Mouse (Mus musculus): ENCODE measurements at regions not wholly inside any gene's neighbourhood (a gene's known extent, or its start where the extent isn't known, plus 50 kb on each side); places are given as distances from the start of the nearest gene placed in this dataset.
A peak's percentile ranks its signal among the peaks of the same experiment; 100 is the strongest.

DNA sequence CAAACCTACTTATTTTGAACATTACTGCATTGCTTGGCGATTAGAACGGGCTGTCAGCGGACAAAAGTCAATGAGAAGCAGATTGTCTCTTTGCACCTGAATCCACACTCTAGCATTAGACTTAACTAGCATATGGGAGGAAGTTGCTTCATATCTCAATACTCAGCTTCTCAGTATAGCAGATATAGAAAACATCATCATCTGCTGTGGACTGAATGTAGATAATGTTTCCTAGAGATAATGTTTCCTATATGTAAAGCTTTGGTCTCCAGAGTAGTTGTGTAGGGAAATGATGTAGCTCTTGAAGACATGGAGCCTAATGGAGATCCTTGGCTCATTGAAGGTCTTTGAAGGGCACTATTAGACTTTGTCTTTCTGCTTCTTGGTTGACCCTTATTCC, 267.0 kb upstream of the Rspo3 start:
- Histone ChIP-seq H3K4me3 (replicated peaks; ENCODE audit: low read length) (no peak overlapping the region), H3K9ac (replicated peaks; ENCODE audit: low read depth, low read length) (no peak overlapping the region), H3K4me2 (ENCODE audit: low read length) (no peak overlapping the region), H3K9me3 (ENCODE audit: control insufficient read depth, low read length) (no peaks in the 10 kb centered on the region), H3K27ac (ENCODE audit: low read length) (no peak overlapping the region), H3K4me1 (replicated peaks; ENCODE audit: control insufficient read depth, insufficient read depth, low read length) (no peaks in the 10 kb centered on the region), H3K36me3 (ENCODE audit: control insufficient read depth, insufficient read depth) (no peaks in the 10 kb centered on the region), H3K27me3 (replicated peaks; ENCODE audit: control insufficient read depth, insufficient read depth, low read length) (no peaks in the 10 kb centered on the region)
- 92% methylated on average over 3 of the region's 3 CpGs for WGBS
- no peak for ATAC-seq

DNA sequence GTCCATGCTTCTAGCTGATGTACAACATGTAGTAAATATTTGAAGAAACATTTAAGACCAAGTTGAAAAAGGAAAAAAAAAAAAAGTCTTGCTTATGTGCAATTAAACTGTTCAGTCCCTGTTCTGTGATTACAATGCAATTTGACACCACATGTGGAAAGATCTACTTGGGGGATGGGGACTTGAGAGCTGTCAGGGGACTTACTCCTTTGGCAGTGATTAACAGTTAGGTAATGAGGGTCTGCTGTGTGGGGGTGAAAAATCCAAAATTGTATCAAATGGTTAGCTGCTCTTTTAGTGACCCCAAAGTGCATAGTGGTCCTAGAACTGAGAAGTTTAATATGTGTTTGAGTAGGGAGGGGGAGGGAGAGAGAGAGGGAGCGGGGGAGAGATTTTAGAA, 259.0 kb upstream of the Rspo3 start:
- no peak overlapping the region for H3K4me3 ChIP-seq (replicated peaks; ENCODE audit: low read length)
- H3K27me3 ChIP-seq (replicated peaks; ENCODE audit: control insufficient read depth, insufficient read depth, low read length): no peaks in the 10 kb centered on the region
- no peak overlapping the region for H3K27ac ChIP-seq (ENCODE audit: low read length)
- H3K9ac ChIP-seq (replicated peaks; ENCODE audit: low read depth, low read length): no peak overlapping the region
- ATAC-seq: no peak
- no peaks in the 10 kb centered on the region for H3K4me1 ChIP-seq (replicated peaks; ENCODE audit: control insufficient read depth, insufficient read depth, low read length)
- H3K4me2 ChIP-seq (ENCODE audit: low read length): no peak overlapping the region
- 92% methylated on average over 1 of the region's 1 CpGs for whole genome bisulfite sequencing
- no peaks in the 10 kb centered on the region for H3K9me3 ChIP-seq (ENCODE audit: control insufficient read depth, low read length)
- no peaks in the 10 kb centered on the region for H3K36me3 ChIP-seq (ENCODE audit: control insufficient read depth, insufficient read depth)

DNA sequence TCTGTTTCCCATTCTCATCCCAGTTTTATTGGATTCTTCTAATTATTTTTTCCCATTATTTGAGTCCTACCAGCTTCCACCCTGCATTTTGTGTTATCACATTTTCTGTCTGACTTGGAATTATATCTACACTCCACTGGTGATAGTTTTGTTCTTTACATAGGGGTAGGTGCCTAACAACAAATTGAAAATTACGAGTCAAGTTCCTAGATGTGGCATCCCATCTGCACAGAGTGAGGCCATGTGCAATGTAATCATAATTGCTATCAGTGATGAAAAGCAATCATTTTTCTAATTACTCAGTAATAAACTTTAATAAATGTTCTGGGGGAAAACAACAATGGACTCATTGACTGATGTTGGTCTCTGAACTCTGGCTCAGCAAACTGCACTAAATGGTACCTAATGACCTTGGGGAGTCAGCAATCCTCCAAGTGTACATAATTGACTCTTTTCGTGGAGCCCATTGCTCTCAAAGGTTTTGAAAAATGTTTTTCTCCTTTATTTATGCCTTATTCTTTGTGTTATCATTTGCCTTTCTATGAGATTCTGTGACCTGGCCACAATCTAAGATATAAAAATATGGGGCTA, 250.6 kb upstream of the Rspo3 start:
- H3K9ac ChIP-seq (replicated peaks; ENCODE audit: low read depth, low read length): no peak overlapping the region
- 61% methylated on average over 2 of the region's 2 CpGs for WGBS
- H3K4me2 ChIP-seq (ENCODE audit: low read length): no peak overlapping the region
- H3K27ac ChIP-seq (ENCODE audit: low read length): no peak overlapping the region
- H3K27me3 ChIP-seq (replicated peaks; ENCODE audit: control insufficient read depth, insufficient read depth, low read length): no peaks in the 10 kb centered on the region
- no peaks in the 10 kb centered on the region for H3K9me3 ChIP-seq (ENCODE audit: control insufficient read depth, low read length)
- H3K4me3 ChIP-seq (replicated peaks; ENCODE audit: low read length): no peak overlapping the region
- ATAC-seq: no peak
- no peaks in the 10 kb centered on the region for H3K36me3 ChIP-seq (ENCODE audit: control insufficient read depth, insufficient read depth)
- H3K4me1 ChIP-seq (replicated peaks; ENCODE audit: control insufficient read depth, insufficient read depth, low read length): no peaks in the 10 kb centered on the region

DNA sequence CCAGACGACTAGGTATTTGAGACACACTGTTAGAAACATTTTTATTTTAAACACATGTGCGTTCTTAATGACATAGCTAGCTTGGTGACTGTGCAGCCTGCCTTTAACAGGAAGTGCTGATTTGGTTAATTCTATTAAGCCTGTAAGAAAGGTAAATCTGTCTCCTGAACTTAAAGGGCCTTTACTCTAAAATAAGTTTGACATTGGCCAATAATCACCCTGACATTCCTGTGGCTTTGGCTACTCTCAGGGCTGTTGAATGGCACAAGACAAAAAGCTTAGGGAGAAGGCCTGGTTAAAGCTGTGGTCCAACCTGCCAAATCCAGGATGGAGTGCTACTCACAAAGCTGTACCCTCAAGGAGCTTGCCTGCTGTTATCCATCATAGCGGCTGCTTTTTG, 201.0 kb upstream of the Rspo3 start:
- no peak overlapping the region for H3K9ac ChIP-seq (replicated peaks; ENCODE audit: low read depth, low read length)
- H3K27me3 ChIP-seq (replicated peaks; ENCODE audit: control insufficient read depth, insufficient read depth, low read length): no peaks in the 10 kb centered on the region
- WGBS: 84% methylated on average over 3 of the region's 3 CpGs
- no peaks in the 10 kb centered on the region for H3K4me1 ChIP-seq (replicated peaks; ENCODE audit: control insufficient read depth, insufficient read depth, low read length)
- H3K4me3 ChIP-seq (replicated peaks; ENCODE audit: low read length): no peak overlapping the region
- no peaks in the 10 kb centered on the region for H3K36me3 ChIP-seq (ENCODE audit: control insufficient read depth, insufficient read depth)
- H3K4me2 ChIP-seq (ENCODE audit: low read length): no peak overlapping the region
- ATAC-seq: no peak
- H3K27ac ChIP-seq (ENCODE audit: low read length): no peak overlapping the region
- no peaks in the 10 kb centered on the region for H3K9me3 ChIP-seq (ENCODE audit: control insufficient read depth, low read length)

DNA sequence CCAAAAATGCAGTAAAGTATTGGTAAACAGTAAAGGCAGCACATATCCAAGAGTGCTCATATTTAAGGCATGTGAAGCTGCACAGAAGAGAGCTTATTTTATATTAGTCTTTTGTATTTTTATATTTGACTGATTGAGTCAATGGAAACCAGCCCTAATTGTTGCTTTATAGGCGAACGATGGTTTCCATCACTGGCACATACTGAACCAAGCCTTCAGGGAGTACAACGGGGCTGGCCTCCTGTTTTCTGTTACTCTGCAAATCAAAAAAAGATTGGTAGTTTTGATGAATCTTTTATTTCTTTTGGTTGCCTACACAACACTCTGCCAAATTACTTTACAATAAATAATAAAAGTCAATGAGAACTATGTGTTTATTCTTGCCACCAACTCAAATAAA, 189.7 kb upstream of the Rspo3 start:
- Histone ChIP-seq H3K4me1 (replicated peaks; ENCODE audit: control insufficient read depth, insufficient read depth, low read length) (no peaks in the 10 kb centered on the region), H3K9ac (replicated peaks; ENCODE audit: low read depth, low read length) (no peak overlapping the region), H3K36me3 (ENCODE audit: control insufficient read depth, insufficient read depth) (no peaks in the 10 kb centered on the region), H3K4me3 (replicated peaks; ENCODE audit: low read length) (no peak overlapping the region), H3K27ac (ENCODE audit: low read length) (no peak overlapping the region), H3K4me2 (ENCODE audit: low read length) (no peak overlapping the region), H3K9me3 (ENCODE audit: control insufficient read depth, low read length) (no peaks in the 10 kb centered on the region), H3K27me3 (replicated peaks; ENCODE audit: control insufficient read depth, insufficient read depth, low read length) (no peaks in the 10 kb centered on the region)
- 88% methylated on average over 3 of the region's 3 CpGs for WGBS
- no peak for ATAC-seq

DNA sequence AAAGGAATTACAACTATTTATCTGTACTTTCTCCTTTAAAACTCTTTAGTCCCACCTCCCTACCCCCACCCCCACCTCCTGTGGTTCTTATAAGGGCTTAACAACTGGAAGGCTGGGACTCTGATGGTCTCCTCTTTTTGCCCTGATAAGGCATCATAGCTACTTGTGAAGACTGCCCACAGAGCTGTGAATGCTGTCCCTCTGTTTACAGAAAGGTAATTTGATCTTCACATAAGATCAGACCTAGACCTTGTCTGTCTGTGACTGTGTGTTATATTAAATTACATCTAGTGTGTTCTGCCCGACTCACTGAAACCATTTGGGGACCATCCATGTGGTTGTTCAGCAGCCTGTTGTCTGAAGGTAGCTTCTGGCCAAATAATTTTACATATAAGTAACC, 175.3 kb upstream of the Rspo3 start:
- Histone ChIP-seq H3K27ac (ENCODE audit: low read length) (no peak overlapping the region), H3K4me3 (replicated peaks; ENCODE audit: low read length) (no peak overlapping the region), H3K4me1 (replicated peaks; ENCODE audit: control insufficient read depth, insufficient read depth, low read length) (no peaks in the 10 kb centered on the region), H3K9ac (replicated peaks; ENCODE audit: low read depth, low read length) (no peak overlapping the region), H3K9me3 (ENCODE audit: control insufficient read depth, low read length) (no peaks in the 10 kb centered on the region), H3K27me3 (replicated peaks; ENCODE audit: control insufficient read depth, insufficient read depth, low read length) (no peaks in the 10 kb centered on the region), H3K36me3 (ENCODE audit: control insufficient read depth, insufficient read depth) (no peaks in the 10 kb centered on the region), H3K4me2 (ENCODE audit: low read length) (no peak overlapping the region)
- WGBS: 70% methylated on average over 1 of the region's 1 CpGs
- ATAC-seq: no peak

DNA sequence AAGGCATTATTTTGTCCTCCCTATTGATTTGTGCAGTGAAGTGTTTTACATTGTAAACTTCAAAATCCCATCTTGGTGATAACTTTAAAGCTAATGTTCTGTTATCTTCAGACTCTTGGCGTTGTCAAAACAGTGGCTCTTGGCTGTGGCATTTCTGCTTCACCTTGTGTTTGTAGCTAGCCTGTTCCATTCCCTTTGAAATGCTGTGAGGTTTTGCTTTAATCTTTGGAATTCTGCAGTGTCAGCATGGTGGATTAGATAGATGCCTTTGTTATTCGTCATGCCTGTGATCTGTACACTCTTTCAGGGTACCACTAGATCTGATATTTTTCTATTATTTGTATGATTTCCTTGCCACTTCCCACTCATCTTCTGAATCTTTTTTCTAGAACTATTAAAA, 173.0 kb upstream of the Rspo3 start:
- no peak for ATAC-seq
- H3K27ac ChIP-seq (ENCODE audit: low read length): no peak overlapping the region
- 51% methylated on average over 2 of the region's 2 CpGs for WGBS
- H3K36me3 ChIP-seq (ENCODE audit: control insufficient read depth, insufficient read depth): no peaks in the 10 kb centered on the region
- no peak overlapping the region for H3K4me2 ChIP-seq (ENCODE audit: low read length)
- no peak overlapping the region for H3K4me3 ChIP-seq (replicated peaks; ENCODE audit: low read length)
- H3K4me1 ChIP-seq (replicated peaks; ENCODE audit: control insufficient read depth, insufficient read depth, low read length): no peaks in the 10 kb centered on the region
- no peaks in the 10 kb centered on the region for H3K27me3 ChIP-seq (replicated peaks; ENCODE audit: control insufficient read depth, insufficient read depth, low read length)
- no peaks in the 10 kb centered on the region for H3K9me3 ChIP-seq (ENCODE audit: control insufficient read depth, low read length)
- no peak overlapping the region for H3K9ac ChIP-seq (replicated peaks; ENCODE audit: low read depth, low read length)

DNA sequence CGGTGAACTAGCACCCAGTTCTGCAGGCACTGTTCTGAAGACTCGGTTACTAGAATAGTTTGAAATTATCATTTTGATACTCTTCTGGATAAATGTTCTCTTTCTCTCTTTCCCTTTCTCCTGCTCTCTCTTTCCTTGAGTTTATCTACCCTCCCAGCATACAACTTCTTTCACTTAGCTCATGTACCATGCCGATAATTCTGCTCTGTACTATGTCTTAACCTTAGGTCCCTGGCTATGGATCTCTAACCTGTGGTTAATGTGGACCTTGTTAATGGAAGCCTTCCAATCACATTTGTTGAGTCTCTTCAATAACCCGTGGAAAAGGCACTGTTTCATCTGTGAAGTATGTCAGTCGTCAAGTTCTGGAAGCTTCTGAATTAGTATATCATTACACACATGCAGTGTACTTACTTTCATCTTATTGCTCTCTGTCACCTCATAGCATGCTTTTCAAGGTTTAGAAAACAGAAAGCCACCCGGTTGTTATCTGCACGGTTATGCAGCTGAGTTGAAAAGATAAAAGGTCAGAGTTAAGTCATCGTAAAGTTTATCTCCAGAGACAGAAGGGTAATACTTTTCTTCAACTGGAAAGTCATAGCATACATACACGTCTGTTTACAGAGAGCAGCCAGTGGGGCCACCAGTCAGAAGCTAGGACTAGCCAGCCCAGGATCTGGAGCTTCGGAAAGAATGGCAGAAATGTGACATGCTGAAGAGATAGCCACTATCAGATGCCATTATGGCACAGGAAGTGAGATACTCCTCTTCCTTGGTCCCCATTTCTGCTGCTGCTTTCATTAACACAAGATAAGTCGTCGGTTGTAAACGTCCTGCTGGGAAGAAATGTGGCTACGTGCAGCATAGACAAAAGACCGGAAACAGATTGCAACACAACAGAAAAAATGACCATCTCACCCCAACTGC, 157.6 kb upstream of the Rspo3 start:
- no peaks in the 10 kb centered on the region for H3K9me3 ChIP-seq (ENCODE audit: control insufficient read depth, low read length)
- H3K9ac ChIP-seq (replicated peaks; ENCODE audit: low read depth, low read length): no peak overlapping the region
- ATAC-seq: no peak
- WGBS: 86% methylated on average over 15 of the region's 15 CpGs
- H3K4me1 ChIP-seq (replicated peaks; ENCODE audit: control insufficient read depth, insufficient read depth, low read length): no peaks in the 10 kb centered on the region
- no peaks in the 10 kb centered on the region for H3K27me3 ChIP-seq (replicated peaks; ENCODE audit: control insufficient read depth, insufficient read depth, low read length)
- no peak overlapping the region for H3K4me2 ChIP-seq (ENCODE audit: low read length)
- H3K36me3 ChIP-seq (ENCODE audit: control insufficient read depth, insufficient read depth): no peaks in the 10 kb centered on the region
- no peak overlapping the region for H3K4me3 ChIP-seq (replicated peaks; ENCODE audit: low read length)
- H3K27ac ChIP-seq (ENCODE audit: low read length): no peak overlapping the region

DNA sequence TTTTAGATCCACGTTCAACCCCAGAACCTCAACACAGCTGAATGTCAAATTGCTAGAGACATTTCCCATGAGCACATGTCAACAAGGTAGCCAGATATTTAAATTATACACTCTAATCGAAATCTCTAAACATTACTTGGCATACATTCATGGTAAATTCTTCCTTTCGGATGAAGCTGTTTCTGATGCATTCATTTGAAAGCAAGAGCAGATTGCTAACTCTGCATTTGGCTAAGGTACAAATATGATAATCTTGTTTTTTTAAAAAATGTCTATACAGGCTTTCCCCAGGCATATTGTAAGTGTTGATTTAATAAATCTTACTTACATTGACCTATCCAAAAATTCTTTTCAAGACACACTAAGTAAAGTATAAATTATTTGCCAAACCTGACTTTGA, 153.9 kb upstream of the Rspo3 start:
- no peak overlapping the region for H3K9ac ChIP-seq (replicated peaks; ENCODE audit: low read depth, low read length)
- no peaks in the 10 kb centered on the region for H3K4me1 ChIP-seq (replicated peaks; ENCODE audit: control insufficient read depth, insufficient read depth, low read length)
- no peaks in the 10 kb centered on the region for H3K9me3 ChIP-seq (ENCODE audit: control insufficient read depth, low read length)
- H3K4me3 ChIP-seq (replicated peaks; ENCODE audit: low read length): no peak overlapping the region
- no peak overlapping the region for H3K27ac ChIP-seq (ENCODE audit: low read length)
- H3K36me3 ChIP-seq (ENCODE audit: control insufficient read depth, insufficient read depth): no peaks in the 10 kb centered on the region
- no peak overlapping the region for H3K4me2 ChIP-seq (ENCODE audit: low read length)
- ATAC-seq: peak; percentile 77
- WGBS: 60% methylated on average over 3 of the region's 3 CpGs
- no peaks in the 10 kb centered on the region for H3K27me3 ChIP-seq (replicated peaks; ENCODE audit: control insufficient read depth, insufficient read depth, low read length)
